Mouse (Mus musculus): ENCODE data around the gene Colec11.

The Colec11 gene

GRCm38 (mm10) chr12:28623195-28623594 is at the start of gene Colec11:
Gene Colec11 (minus strand): TSS chr12:28623377.
- DNase-seq = no peak

GRCm38 (mm10) chr12:28667287-28667686 is 44.1 kb upstream of the Colec11 start:
- DNase-seq = no peak

DNA sequence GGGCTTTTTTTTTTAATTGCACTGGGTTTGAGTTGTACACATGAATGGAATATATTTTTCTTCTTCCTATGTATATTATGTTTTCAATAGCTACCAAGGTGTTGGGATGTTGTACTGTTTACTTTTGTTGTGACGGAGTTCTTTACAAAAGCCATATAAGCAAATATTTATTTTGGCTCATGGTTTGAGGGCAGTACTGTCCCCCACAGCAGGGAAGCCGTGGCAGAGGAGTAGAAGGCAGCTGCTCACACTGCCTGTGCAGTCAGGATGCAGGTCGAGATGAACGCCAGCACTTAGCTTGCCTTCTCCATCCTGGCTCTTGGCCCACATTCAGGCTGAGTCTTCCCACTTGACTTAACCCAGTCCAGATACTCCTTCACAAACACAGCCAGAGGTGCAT is 43.6 kb upstream of the Colec11 start:
- DNase-seq = no peak

GRCm38 (mm10) chr12:28662628-28663027 is 39.5 kb upstream of the Colec11 start:
- DNase-seq = no peak

DNA sequence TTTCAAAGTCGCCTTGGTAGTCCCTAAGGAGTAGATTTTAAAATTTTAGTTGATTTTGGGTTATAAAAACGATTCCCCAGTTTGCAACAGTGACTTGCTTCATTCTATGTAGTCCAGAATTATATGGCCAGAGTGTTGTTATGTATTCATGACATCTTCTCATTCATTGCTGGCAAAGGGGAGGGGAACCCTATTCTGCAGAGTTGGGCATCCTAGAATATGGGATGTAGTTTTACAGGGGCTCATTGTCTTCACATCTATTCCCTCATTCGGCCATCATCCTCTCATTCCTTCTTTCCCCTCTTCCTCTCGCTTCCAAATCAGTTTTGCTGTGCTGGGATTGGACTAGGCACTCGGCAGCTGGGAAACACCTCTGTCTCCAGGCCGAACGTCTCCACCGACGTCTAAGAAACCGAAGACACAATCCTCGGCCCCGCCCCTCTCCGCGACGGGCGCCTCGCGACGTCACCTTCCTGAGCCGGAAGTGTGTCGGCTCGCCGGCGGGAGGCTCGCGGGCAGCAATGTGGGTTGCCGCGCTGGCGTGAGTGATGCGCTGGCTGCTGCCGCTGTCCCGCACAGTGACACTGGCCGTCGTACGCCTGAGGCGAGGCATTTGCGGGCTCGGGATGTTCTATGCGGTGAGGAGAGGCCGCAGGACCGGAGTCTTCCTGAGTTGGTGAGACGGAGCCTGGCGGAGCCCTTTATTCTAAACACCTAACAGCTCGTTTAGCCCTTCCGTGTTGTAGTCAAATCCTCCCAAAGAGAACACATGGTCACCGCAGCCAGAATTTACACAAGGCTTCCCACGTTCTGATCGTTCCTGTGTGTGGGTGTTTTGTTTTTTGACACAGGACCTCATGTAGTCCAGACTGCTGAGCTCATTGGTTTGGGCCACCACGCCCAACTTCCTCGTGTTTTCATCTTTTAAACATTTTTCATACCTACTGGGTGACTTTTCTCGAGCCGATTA is 26.2 kb upstream of the Colec11 start, which contains the start of gene Rnaseh1:
Gene Rnaseh1, plus strand, starts transcription at position 462 of the 970 bp plus-strand sequence.
- DNase-seq = peak; percentile 89

DNA sequence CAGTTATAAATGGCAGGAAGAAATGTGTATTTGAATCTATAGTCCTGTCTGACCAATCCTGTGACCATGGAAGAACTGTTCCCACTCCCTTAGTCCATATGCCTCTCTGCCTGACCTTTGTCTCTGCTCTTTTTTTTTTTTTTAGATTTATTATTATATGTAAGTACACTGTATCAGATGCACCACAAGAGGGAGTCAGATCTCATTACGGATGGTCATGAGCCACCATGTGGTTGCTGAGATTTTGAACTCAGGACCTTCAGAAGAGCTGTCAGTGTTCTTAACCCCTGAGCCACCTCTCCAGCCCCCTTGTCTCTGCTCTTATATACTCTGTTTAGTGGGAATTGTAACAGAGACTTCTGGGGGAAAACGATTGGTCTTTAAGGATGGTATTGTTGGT is 15.6 kb upstream of the Colec11 start:
- no peak for DNase-seq

GRCm38 (mm10) chr12:28636543-28636942 is 13.4 kb upstream of the Colec11 start:
- DNase-seq = no peak

DNA sequence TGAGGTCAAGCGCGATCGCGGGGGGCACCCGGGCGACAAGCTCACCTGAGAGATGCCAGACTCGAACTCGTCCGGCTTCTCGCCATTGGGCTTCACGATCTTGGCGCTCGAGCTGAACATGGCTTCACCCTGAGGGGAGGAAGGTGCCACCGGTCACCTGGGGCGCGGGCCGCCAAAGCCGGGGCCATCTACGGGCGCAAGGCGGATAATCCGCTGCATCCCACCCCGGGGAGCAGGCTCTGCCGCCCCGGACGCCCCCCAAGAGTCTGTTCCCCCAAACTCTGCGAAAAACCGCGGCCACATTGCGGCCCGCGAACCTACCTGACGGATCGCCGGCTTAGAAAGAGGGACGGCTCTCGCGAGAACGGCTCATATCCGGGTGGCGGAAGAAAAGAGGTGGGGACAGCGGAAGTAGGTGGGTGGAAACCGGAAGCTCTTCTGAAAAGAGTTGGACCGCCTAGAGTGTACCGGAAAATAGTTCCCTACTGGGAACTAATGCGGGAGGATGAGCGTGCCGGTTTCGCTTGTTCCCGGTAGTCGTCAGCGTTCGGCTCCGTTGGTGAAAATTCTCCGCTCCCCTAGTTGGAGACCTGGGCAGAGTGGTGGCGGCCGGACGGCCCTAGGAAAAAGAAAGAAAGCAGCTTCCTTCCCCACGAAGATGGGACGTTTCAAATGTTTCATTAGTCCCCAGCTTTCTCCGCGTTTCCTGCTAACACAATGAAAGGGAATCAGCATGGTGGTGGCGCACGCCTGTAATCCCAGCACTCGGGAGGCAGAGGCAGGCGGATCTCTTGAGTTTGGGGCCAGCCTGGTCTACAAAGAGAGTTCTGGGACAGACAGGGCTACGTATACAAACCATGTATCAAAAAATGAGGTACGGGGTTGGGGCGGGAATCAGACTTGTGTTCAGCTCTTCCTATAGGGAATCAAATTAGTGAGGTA is 12.6 kb upstream of the Colec11 start, which contains the start of gene Rps7:
Gene Rps7, minus strand, starts transcription at position 419 of the 942 bp plus-strand sequence.
- DNase-seq = peak; percentile 91

- no peak for DNase-seq
These were observed 11.9 kb upstream of the Colec11 start for GRCm38 (mm10) chr12:28635058-28635534.

DNA sequence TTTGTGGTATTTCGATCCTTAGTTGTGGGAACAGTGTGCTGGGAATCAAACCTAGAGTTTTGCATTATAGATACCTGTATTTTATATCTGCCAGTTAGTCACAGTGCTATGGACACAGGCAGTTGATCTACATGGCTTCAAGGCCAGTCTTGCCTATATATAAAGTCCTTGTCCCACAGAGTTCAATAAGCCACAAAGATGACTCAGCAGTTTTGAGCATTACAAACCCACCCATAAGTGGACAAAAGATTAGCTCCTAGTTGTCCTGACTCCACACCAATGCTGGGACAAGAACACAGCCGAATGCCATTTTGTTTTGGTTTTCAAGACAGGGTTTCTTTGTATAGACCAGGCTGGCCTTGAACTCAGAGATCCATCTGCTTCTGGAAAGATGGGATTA is 5.3 kb upstream of the Colec11 start:
- DNase-seq = no peak

DNA sequence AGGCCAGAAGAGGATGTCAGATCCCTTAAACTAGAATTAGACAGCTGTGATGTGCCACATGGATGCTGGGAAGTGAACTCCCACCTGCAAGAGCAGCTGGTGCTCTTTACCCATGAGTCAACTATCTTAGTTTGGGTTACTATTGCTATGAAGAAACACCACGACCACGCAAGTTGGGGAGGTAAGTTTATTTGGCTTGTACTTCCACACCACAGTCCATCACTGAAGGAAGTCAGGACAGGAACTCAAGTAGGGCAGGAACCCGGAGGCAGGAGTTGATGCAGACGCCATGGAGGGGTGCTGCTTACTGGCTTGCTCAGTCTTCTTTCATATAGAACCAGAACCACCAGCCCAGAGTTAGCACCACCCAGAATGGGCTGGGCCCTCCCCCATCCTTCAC is 3.9 kb upstream of the Colec11 start:
- no peak for DNase-seq

GRCm38 (mm10) chr12:28625407-28625806 is 2.2 kb upstream of the Colec11 start:
- no peak for DNase-seq

GRCm38 (mm10) chr12:28624251-28624650 is 1.1 kb upstream of the Colec11 start:
- no peak for DNase-seq

- no peak for DNase-seq
These were observed 536 bp downstream of the Colec11 start for GRCm38 (mm10) chr12:28622641-28623040.

- DNase-seq = peak; percentile 39
These were observed 1.0 kb downstream of the Colec11 start for GRCm38 (mm10) chr12:28622167-28622532.

- DNase-seq = no peak
These were observed 1.6 kb downstream of the Colec11 start for GRCm38 (mm10) chr12:28621451-28622166.

DNA sequence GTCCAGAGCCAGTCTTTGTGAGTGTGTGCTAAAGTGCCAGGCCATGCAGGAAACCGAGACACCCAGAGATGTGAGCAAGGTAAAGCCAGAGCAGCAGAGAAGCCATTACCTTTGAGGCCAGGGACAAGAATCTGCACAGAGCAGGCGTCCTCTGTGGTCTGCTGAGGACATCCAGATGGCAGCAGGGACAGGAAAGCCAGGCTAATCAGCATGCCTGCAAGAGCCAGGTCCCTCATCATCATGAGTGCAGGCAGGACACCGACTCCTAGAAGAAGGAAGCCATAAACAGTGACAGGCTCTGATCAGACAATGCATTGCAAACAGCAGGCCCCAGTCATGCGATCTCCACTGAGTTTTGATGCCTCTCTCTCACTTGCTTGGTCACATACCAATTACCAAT is 5.9 kb downstream of the Colec11 start:
- DNase-seq = no peak

DNA sequence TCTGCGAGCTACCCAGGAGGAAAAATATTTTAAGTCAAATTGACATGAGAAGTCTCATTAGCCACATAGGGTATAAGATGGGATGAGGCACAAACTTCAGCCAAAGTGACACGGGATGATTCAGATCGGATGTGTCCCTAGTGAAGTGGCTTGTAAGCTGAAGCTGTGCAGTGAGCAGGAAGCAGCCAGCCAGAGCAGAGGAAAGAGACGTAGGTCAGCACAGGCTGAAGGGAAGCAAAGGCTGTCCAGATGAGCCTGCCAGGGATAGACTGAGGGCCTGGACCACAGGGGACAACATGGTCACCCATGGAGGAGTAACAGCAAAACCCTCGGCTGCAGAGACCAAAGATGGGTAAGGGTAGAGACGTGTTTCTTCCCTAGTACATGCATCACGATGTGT is 8.8 kb downstream of the Colec11 start:
- DNase-seq = no peak

DNA sequence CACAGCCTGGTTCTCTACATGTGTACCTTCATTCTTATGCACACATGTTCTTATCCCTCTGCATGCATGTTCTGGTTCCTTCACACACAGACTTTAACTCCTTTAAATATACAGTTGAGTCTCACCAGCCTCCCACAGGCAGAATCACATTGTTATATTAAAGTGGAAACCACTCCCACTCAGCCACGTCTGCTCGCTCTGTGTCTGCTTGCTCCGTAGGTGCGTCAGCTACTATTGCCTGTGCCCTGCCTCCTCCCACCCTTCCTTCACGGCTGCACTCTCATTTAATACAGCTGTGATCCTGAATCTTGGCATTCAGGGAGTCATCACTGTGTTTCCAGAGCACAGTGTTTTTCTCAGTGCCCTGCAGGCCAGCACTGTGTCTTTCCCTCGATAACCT is 10.8 kb downstream of the Colec11 start:
- DNase-seq = peak; percentile 63

DNA sequence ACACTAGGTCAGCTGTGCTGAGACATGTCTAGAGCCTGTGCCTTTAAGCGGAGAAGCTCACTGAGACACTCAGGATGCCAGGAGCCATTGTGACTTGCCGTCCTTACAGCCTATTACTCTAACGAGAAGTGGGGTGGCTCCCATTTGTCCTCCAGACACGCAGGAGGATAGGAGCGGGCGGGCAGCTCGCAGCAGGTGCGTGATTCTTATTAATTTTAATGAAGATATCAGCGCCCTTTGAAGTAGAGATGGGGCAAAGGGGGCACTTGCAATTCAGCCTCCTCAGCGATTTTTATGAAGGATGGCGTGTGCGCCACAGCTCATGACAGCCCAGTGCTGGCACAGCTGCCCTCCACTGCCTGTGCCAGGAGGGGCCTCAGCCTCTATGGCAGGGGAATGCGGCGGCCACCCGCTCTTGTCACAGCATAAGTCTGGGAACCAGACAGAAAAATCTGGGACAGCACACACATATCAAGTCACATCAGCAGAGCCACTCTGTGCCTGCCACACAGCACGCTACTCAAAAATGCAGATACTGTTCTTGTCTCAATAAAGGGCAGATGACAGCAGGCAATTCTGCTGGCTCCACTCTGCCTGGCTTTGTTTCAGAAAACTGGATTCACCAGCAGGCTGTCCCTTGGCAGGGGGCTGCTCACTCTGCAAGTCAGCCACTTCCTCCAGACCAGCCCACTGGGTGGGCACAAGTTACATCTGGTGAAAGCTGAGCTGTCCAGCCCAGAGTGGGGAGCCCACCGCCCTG is 15.5 kb downstream of the Colec11 start:
- DNase-seq = peak; percentile 86

DNA sequence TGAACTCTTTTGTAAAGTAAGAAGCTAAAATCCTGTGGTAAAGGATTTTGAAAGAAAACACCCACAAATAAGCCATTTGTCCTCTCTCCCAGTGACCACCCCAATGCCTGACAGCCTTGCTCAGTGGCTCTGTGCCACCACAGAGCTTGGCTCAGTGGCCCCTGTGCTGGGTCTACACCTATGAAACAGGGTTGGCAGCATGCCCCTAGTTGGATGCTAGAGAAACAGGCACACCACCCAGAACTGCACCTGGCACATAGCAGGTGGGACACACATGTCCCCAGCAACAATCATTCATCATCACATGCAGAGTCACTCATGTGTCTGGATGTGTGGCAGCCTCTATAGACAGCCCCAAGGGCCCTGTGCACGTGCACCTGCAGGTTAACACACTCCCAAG is 19.7 kb downstream of the Colec11 start:
- DNase-seq = no peak

DNA sequence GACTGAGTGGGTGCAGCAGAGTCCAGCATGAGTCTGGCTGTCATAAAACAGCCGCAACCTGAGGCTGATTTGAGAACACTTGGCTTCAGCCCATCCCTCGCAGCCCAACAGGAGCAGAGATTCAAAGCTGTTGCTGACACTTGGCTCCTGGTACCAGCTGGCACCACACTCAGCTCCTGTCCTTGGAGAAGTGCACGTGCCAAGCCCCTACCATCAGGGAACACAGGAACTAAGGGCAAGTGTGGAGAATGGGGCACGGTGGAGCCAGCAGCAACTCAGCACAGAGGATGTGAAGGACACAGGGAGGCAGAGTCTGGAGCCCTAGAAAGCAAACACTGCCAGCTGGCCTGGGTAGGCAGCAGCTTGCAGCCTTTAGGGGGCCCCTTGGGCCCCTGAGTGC is 20.9 kb downstream of the Colec11 start:
- DNase-seq = no peak
